Mouse (Mus musculus) testis, adult 2 months (tissue): Measurements from ENCODE around the gene Ero1lb. TPM values are rescaled to one million over a fixed set of nuclear protein-coding genes. Genes with fewer than 3 reads are reported as not detected.

Experiments used
- H3K27ac ChIP-seq: fragments of 200-500 bp; 2 replicates; pipeline ENCODE4 v1.5.1; 2012; ENCODE audit warnings: low read depth, low read length; ENCODE audit not compliant: control insufficient read depth, insufficient read depth
- H3K27me3 ChIP-seq: fragments of 200-500 bp; 2 replicates; pipeline ENCODE4 v1.6.1; 2012; ENCODE audit warnings: mild to moderate bottlenecking, low read length, moderate library complexity; ENCODE audit not compliant: control insufficient read depth, insufficient read depth
- H3K36me3 ChIP-seq: fragments of 200-500 bp; 2 replicates; pipeline ENCODE4 v1.6.1; 2012; ENCODE audit warnings: mild to moderate bottlenecking, low read length; ENCODE audit not compliant: control insufficient read depth, insufficient read depth
- H3K4me1 ChIP-seq: fragments of 200-500 bp; 2 replicates; pipeline ENCODE4 v1.6.1; 2012; ENCODE audit warnings: low read length; ENCODE audit not compliant: control insufficient read depth, insufficient read depth
- H3K4me3 ChIP-seq: fragments of 200-500 bp; 2 replicates; pipeline ENCODE4 v1.5.1; 2012; ENCODE audit warnings: low read depth, mild to moderate bottlenecking, low read length, moderate library complexity, mixed read lengths; ENCODE audit not compliant: control insufficient read depth
- CTCF ChIP-seq: fragments of 200-500 bp; IDR thresholded peaks from 2 replicates; pipeline ENCODE4 v1.5.1; 2012; ENCODE audit warnings: low read depth, mild to moderate bottlenecking, inconsistent platforms, low read length, moderate library complexity; ENCODE audit not compliant: control insufficient read depth, insufficient read depth, insufficient replicate concordance
- POLR2A ChIP-seq: fragments of 200-500 bp; IDR thresholded peaks from 2 replicates; pipeline ENCODE4 v1.6.1; 2012; ENCODE audit warnings: low read depth, mild to moderate bottlenecking, inconsistent platforms, low read length, moderate library complexity; ENCODE audit not compliant: control insufficient read depth
- polyA plus RNA-seq: library from polyadenylated mRNA; depleted of rRNA; stranded (reverse); fragments of >200 nt; gene quantifications from 2 replicates; pipeline ENCODE4 v1.2.3, GENCODE M21; 2012

Ero1lb gene
- polyA plus RNA-seq, 1 experiment: 50.6 TPM

DNA sequence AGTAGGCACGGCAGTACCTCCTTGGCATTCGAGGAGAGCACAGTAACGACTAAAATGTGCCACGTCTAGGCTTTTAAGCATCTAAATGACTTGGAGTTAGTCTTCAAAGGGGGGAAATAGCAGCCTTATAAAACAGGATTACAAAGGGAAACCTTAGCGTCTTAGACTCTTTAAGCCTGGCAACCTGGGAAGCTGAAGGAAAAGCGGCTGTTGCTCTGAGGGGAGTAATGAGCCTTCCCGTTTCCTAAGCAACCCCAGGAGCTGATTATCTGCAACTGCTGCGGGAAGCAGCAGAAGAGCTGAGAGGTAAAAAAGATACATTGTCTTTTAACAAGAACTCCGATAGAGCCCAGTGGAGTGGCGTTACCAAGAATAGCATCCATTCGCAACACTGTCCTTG, 26.0 kb upstream of the Ero1lb start:
- peaks cover 7% of the 10 kb centered on the region for H3K4me1 ChIP-seq
- peak overlapping the region; percentile 81 for H3K4me3 ChIP-seq
- TF ChIP-seq POLR2A (no peak), CTCF (no peak)
- H3K27ac ChIP-seq: no peak overlapping the region
- no peaks in the 10 kb centered on the region for H3K27me3 ChIP-seq
- no peaks in the 10 kb centered on the region for H3K36me3 ChIP-seq

DNA sequence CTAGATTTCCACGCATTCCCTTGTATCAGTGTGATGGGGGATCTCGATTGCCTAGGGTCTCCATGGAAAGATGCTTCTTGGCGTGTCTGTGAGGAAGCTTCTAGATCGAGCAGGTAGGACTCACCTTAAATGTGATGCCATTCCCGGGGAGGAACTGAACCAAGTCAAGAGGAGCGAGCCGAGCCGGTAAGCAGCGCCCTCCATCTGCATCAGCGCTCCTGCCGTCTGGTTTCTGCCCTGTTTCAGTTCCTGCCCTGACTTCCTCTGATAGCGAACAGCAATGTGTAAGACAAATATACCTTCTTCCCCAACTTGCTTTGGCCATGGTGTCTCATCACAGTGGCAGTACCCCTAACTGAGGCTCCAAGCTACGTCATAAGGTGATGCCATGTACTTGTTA, 25.6 kb upstream of the Ero1lb start:
- no peak for TF ChIP-seq POLR2A
- no peak for TF ChIP-seq CTCF
- Histone ChIP-seq H3K27ac (peak overlapping the region; percentile 66; the same call in 1 of the 2 replicates), H3K4me1 (peaks cover 7% of the 10 kb centered on the region), H3K36me3 (no peaks in the 10 kb centered on the region), H3K4me3 (peak overlapping the region; percentile 81), H3K27me3 (no peaks in the 10 kb centered on the region)

DNA sequence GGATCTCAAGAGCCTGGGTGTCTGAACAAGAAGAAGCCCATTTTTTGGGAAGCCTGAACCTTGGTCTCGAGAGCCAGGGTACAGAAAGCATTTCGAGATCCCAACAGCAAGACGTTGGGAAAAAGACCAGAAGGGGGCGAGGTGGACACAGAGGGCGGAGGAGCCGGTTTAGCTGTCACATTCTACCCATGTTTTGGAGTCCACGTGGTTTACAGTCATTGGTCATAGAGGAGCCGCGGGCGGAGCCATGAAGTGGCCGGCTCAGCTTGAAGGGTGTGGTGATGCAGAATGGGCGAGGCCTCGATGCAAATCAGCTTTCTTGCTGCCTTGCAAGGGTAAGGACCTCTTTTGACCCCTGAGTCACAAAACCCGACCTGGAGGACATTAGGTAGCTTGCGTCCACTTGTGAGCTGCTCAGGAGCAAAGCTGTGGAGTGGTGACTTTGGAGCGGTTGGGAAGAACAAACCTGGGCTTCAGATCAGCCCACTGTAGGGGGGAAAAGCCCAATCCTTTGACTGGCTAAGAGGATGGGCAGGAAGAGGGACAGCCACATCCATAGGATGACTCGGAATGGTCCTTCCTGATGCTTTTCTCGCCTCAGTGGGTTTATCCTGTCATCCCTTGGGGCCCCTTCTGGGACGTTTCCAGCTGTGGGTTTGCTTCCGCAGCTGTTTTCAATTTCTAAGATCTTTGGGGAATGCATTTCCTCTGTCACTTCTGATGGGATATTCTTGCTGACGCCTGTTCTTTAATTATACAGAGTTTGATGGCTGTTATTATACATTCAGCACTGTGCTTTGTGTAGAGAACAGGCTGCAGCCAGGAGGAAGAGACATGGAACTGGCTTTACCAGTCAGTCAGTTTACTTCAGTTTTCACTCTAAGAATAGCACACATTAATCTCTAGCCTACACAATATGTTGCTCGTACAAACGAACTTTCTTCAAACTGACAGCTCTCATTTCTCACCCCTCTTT, 23.4 kb upstream of the Ero1lb start:
- Histone ChIP-seq H3K27me3 (no peaks in the 10 kb centered on the region), H3K4me1 (peaks cover 7% of the 10 kb centered on the region), H3K27ac (no peak overlapping the region), H3K36me3 (no peaks in the 10 kb centered on the region), H3K4me3 (no peak overlapping the region)
- TF ChIP-seq POLR2A (no peak), CTCF (no peak)

DNA sequence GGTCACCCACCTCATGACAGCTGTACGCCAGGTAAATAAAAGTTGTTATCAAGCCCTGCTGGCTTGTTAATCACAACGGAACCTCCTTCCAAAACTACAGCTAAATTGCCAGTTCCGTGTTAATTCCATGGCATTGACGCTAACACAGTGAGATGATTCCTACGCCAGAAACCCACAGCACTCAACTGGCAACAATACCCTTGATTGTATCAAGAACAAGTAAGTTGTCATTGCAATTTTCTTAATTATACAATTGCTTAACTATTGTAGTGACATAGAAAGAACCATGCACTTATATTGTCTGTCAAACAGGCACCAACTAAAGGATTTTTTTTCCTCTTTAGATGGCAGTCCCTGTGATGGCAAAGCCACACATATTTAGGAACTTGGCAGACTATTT, 22.4 kb upstream of the Ero1lb start:
- H3K36me3 ChIP-seq: no peaks in the 10 kb centered on the region
- H3K27me3 ChIP-seq: no peaks in the 10 kb centered on the region
- H3K4me1 ChIP-seq: peaks cover 7% of the 10 kb centered on the region
- no peak overlapping the region for H3K4me3 ChIP-seq
- TF ChIP-seq CTCF (no peak), POLR2A (no peak)
- no peak overlapping the region for H3K27ac ChIP-seq

DNA sequence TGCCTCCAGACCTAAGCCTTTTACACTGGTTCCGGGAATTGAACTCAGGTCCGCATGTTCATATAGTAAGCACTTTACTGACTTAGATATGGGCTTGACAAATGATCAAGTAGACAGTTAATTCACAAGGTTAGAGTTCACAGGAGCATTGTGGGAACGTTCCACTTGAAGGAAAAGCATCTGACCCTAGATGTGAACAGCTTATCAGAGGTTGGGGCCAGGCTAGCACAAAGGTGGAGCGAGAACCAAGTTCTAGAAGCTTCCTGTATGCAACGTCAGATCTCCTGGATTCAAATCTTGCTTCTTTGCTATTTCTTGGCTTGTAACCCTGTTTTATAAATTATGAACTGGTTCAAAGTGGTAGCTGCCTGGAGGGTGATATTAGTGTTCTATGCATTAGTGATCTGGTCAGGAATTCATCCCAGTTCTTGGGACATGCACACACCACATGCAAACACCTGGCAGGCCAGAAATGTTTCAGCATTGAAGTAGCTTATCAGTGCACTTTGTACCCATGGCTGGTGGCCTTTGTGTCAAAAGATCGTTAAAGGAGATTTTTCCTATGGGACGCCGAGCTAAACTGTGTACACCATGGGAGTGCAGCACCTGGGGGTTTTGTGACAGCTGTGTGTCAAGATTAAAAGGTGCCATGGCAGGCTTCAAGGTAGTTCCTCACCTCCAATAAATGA, 21.6 kb upstream of the Ero1lb start:
- Histone ChIP-seq H3K4me1 (peaks cover 7% of the 10 kb centered on the region), H3K27me3 (no peaks in the 10 kb centered on the region), H3K4me3 (no peak overlapping the region), H3K36me3 (no peaks in the 10 kb centered on the region), H3K27ac (no peak overlapping the region)
- no peak for TF ChIP-seq POLR2A
- TF ChIP-seq CTCF: no peak

DNA sequence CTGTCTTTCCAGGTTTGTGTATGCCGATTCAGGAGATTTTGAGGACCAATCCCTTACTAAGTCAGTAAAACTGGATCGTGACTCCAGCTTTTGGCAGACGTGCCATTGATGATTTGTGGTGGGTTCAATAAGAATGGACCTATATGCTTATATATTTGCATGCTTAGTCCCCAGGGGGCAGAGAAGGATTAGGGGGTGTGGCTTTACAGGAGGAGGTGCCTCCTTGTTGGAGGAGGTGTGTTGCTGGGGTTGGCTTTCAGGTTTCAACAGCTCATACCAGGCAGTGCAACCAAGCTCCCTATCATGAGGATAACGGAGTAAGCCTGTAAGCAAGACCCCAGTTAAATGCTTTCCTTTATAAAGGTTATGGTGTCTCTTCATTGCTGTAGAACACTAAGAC, 11.5 kb upstream of the Ero1lb start:
- H3K27ac ChIP-seq: no peak overlapping the region
- no peaks in the 10 kb centered on the region for H3K36me3 ChIP-seq
- H3K4me1 ChIP-seq: no peaks in the 10 kb centered on the region
- no peak for TF ChIP-seq POLR2A
- no peaks in the 10 kb centered on the region for H3K27me3 ChIP-seq
- no peak overlapping the region for H3K4me3 ChIP-seq

DNA sequence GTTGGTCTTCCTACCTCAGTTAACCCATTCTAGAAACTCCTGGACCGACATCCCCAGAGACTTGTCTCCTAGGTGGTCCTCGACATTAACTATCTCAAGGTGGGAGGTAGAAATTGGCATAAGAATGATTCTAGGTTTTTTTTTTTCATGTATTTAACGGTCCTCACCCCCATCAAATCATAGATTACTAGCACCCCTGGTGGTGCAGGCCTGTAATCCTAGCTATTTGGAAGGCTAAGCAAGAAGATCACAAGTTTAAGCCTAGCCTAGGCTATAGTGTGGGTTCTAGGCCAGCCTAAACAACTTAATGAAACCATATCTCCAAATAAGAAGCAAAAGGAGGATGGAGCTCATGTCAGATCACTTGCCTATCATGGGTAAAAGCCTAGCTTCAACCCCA, 6.6 kb upstream of the Ero1lb start:
- TF ChIP-seq POLR2A (no peak), CTCF (no peak)
- Histone ChIP-seq H3K27me3 (no peaks in the 10 kb centered on the region), H3K27ac (no peak overlapping the region), H3K4me1 (no peaks in the 10 kb centered on the region), H3K36me3 (no peaks in the 10 kb centered on the region), H3K4me3 (no peak overlapping the region)

DNA sequence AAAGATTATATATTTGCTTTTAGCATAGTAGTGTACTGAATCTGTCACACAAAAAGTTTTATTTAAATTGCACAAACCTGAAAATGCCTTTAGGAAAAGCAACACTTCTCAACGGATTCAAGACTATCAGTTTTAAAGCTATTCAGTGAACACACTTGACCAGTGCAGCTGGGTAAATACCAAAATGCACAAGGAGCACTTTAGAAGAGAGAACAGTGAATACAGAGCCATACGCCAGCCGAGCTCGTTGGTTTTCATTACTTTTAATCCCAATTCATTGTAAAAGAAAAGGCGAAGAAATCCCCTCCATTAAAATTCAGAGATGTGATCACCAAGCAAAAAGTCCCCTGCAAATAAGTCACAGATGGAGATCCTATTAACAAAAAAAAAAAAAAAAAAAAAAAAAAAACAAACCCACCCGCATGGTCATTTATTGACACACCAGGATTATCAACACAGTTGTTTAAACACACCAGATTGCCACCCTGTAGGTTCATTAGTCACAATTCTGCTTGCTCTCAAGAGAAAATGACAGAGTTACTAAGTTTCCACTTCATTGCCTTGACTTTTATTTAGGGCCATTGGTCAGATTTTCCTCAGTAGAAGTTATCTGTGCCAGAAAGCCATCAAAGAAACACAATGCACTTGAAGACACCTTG, 6.1 kb upstream of the Ero1lb start:
- no peak overlapping the region for H3K4me3 ChIP-seq
- H3K27ac ChIP-seq: no peak overlapping the region
- no peaks in the 10 kb centered on the region for H3K4me1 ChIP-seq
- H3K27me3 ChIP-seq: no peaks in the 10 kb centered on the region
- H3K36me3 ChIP-seq: no peaks in the 10 kb centered on the region
- TF ChIP-seq POLR2A (no peak), CTCF (no peak)
